Mouse (Mus musculus): ENCODE measurements around the gene Rest.

Rest gene

GRCm38 (mm10) chr5:77266066-77266885, 985 bp downstream of the Rest start:
- DNase-seq, result peak; percentile 17

- no peak for DNase-seq
Measured at GRCm38 (mm10) chr5:77266886-77267401, 1.7 kb downstream of the Rest start.

- no peak for DNase-seq
Measured at GRCm38 (mm10) chr5:77267441-77267840, 2.1 kb downstream of the Rest start.

- DNase-seq, result no peak
Measured at GRCm38 (mm10) chr5:77267957-77268624, 2.8 kb downstream of the Rest start.

GRCm38 (mm10) chr5:77269399-77269798, 4.1 kb downstream of the Rest start:
- DNase-seq, result no peak

GRCm38 (mm10) chr5:77273151-77273550, 7.9 kb downstream of the Rest start:
- DNase-seq, result no peak

GRCm38 (mm10) chr5:77275950-77276349, 10.7 kb downstream of the Rest start:
- DNase-seq, result no peak

- DNase-seq, result no peak
Measured at GRCm38 (mm10) chr5:77277204-77277603, 11.9 kb downstream of the Rest start.

- DNase-seq, result peak; percentile 55
Measured at GRCm38 (mm10) chr5:77281518-77282174, 16.4 kb downstream of the Rest start.

- DNase-seq, result no peak
Measured at GRCm38 (mm10) chr5:77282242-77282641, 17.0 kb downstream of the Rest start.

GRCm38 (mm10) chr5:77285685-77286084, 20.4 kb downstream of the Rest start:
- DNase-seq, result no peak

GRCm38 (mm10) chr5:77286904-77287303, 21.6 kb downstream of the Rest start:
- DNase-seq, result no peak

- no peak for DNase-seq
Measured at GRCm38 (mm10) chr5:77287901-77288300, 22.6 kb downstream of the Rest start.

GRCm38 (mm10) chr5:77289686-77290085, 24.4 kb downstream of the Rest start:
- DNase-seq, result no peak

- DNase-seq, result no peak
Measured at GRCm38 (mm10) chr5:77290606-77291005, 25.3 kb downstream of the Rest start.

GRCm38 (mm10) chr5:77292803-77293522, 27.7 kb downstream of the Rest start:
- no peak for DNase-seq

- DNase-seq, result no peak
Measured at GRCm38 (mm10) chr5:77299486-77299885, 34.2 kb downstream of the Rest start.

GRCm38 (mm10) chr5:77301296-77301903, 36.1 kb downstream of the Rest start:
- no peak for DNase-seq

- no peak for DNase-seq
Measured at GRCm38 (mm10) chr5:77307821-77308553, 42.7 kb downstream of the Rest start.

- no peak for DNase-seq
Measured at GRCm38 (mm10) chr5:77309051-77309906, 44.0 kb downstream of the Rest start.
